Mouse (Mus musculus) hematopoietic stem cell, adult 5-6 weeks (primary cell): ENCODE measurements around the gene Tial1. TPM values are rescaled to one million over a fixed set of nuclear protein-coding genes. Genes with fewer than 3 reads are reported as not detected.

Source experiments
- ATAC-seq, 2 experiments: fragments of 125-278 bp in 1 of 2; replicated peaks in 1 of 2; 2 replicates each; pipeline ENCODE4 v1.8.0; 2016 to 2017; ENCODE audit warnings: inconsistent platforms in 2 of 2, mild to moderate bottlenecking in 2 of 2, moderate number of reproducible peaks in 2 of 2, low read depth in 1 of 2, moderate TSS enrichment in 1 of 2; ENCODE audit not compliant: low FRiP score in 2 of 2, poor library complexity in 2 of 2, severe bottlenecking in 2 of 2, insufficient read depth in 1 of 2, low TSS enrichment in 1 of 2
- total RNA-seq: library from RNA; stranded (forward); fragments of 172-1452, 232-1000 nt; gene quantifications from 2 replicates; pipeline ENCODE4 v1.2.3, GENCODE M21; 2017

The Tial1 gene
- total RNA-seq = 65.6 and 89.7 TPM in 2 replicates

- ATAC-seq = peak; percentile 95 to 96
Measured at GRCm38 (mm10) chr7:128461285-128462215, at the start of gene Tial1. TSS of gene Tial1 (minus strand) at chr7:128461717.

GRCm38 (mm10) chr7:128504091-128504490 is 42.6 kb upstream of the Tial1 start:
- ATAC-seq = no peak

- ATAC-seq = no peak
Measured at GRCm38 (mm10) chr7:128499801-128500200, 38.3 kb upstream of the Tial1 start.

- no peak for ATAC-seq
Measured at GRCm38 (mm10) chr7:128494546-128494945, 33.0 kb upstream of the Tial1 start.

GRCm38 (mm10) chr7:128488986-128489385 is 27.5 kb upstream of the Tial1 start:
- ATAC-seq = no peak

DNA sequence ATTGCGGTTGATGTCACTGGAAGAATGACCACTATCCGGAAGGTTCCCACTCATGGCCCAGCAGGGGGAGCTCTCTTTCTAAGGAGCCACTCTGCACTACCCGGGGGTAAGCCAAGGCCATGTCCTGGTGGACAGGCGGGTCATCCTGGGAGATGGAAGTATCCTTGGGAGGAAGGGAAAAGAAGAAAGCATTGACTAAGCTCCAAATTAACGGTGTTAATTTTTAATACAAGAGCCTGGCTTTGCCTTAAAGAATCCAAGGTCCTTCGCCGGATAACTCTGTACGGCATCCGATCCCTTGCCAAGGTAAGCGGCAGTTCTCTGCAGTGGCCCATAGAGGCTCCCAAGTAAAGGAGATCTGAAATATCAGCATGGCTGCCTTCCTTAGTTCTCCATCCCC is 12.8 kb upstream of the Tial1 start:
- ATAC-seq = peak in 1 of 2 experiments; percentile 48; a peak in 1 of 4 replicates

GRCm38 (mm10) chr7:128462406-128462805 is 889 bp upstream of the Tial1 start:
- ATAC-seq = no peak

- ATAC-seq = no peak
Measured at GRCm38 (mm10) chr7:128460865-128461228, 670 bp downstream of the Tial1 start.

GRCm38 (mm10) chr7:128460131-128460864 is 1.2 kb downstream of the Tial1 start:
- ATAC-seq = no peak

DNA sequence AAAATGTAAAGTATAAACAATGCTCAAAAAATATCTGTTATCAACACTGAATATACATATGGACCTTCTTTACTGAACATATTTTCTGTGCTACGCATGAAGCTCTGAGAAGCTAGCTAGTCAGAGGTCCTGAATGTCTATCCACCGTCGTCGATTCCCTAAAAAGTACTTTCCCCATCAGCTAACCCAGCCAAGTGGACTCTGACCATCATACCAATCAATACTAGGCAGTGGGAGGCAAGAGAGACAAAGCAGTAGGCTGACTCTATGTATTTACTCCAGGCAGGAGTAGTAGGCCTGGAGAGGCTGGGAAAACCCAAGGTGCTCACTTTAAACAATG is 1.8 kb downstream of the Tial1 start:
- no peak for ATAC-seq

GRCm38 (mm10) chr7:128458011-128458410 is 3.5 kb downstream of the Tial1 start:
- ATAC-seq = no peak

GRCm38 (mm10) chr7:128452731-128453130 is 8.8 kb downstream of the Tial1 start:
- no peak for ATAC-seq

DNA sequence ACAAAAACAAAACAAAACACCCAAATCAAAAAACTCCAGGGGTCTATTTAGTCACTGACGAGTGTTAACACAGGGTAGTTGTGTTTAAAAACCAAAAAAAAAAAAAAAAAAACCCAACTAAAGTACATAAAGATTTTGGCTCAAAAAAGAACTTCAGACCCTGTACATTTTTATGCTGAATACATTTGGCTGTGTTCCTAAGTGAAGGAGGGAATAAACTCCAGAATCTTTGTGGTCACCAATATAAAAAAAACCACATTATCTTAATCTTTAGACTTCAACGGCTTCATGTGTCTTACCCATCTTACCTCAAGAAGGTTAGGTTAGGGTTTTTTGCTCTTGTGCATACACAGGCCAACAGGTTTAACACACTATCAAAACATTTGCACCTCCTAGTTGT is 20.9 kb downstream of the Tial1 start:
- no peak for ATAC-seq

GRCm38 (mm10) chr7:128439251-128439650 is 22.3 kb downstream of the Tial1 start:
- ATAC-seq = no peak

DNA sequence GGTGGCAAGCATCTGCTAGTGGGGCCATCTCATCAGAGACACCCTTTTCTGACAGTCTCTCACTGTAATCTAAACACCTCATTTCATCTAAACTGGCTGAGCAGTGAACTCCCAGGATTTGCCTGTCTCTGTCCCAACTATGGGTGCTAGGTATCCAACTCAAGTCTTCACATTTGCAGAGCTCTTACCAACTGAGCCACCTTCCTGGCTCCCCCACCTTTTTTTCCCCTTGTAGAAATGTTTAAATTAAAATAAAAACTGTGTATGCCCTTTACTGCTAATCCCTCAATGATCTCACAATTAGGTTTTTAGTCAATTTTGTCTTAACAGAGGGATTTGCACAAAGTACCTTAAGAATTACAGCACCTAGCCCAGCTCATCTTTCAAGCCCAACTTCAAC is 23.4 kb downstream of the Tial1 start:
- no peak for ATAC-seq

DNA sequence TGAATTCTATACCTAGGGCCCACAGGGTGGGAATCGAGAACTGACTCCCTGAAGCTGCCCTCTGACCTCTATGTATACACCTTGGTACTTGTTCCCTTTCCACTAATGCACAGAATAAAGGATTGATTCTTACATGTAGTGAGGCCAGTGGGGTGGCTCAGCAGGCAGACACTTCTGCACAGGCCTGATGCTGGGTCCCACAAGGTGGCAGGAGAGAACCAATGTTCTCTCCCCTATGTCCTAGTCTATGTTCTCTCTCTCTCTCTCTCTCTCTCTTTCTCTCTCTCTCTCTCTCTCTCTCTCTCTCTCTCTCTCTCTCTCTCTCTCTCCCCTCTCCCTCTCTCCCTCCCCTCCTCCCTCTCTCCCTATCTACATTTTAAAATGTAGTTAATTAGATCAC is 28.3 kb downstream of the Tial1 start:
- no peak for ATAC-seq

DNA sequence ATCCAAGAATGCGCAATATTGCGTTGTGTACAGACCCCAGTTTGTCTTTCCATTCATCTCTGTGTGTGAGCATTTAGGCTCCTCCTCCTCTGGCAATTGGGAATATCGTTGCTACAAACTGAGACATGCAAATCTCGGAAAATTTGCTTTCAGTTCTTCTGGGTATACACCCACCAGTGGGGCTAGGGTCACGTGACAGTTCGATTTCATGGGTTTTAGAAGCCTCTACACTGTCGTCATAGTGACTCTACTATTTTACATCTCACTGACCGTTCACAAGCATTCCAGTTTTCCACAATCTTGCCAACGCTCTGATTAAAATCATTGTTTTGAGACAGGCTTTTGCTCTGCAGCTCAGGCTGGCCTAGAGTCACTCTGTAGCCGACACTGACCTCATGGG is 28.9 kb downstream of the Tial1 start:
- ATAC-seq = no peak

DNA sequence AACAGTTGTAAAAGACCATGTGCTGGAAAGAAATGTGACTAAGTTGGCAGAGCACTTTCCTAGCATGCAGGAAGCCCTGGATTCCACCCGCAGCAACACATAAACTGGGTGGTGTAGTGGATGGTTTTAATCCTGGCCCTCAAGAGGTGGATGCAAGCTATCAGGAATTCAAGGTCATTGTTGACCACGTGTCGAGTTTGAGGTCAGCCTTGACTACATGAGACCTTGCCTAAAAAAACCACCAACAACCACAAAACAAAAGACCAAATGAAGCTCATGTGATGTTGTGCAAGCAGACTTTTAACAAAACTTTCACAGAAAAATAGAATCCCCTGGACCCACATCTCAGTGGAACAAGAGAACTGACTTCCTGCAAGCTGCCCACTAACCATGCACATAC is 39.0 kb downstream of the Tial1 start:
- no peak for ATAC-seq
